Mouse (Mus musculus): ENCODE results near the gene Lrrc37a. TPM values are rescaled to one million over a fixed set of nuclear protein-coding genes. Genes with fewer than 3 reads are reported as not detected.
"Not testable (repeated sequence)": the region's sequence is repeated elsewhere in the genome, so short reads cannot be mapped to it uniquely, and the experiment has no call there.

Gene Lrrc37a
- polyA plus RNA-seq, 1 experiment from 2014 or later: not detected

GRCm38 (mm10) chr11:103411981-103412949 lies 92.1 kb downstream of the Lrrc37a start, which contains the start of gene Plekhm1:
Gene Plekhm1, minus strand, starts transcription at chr11:103412687.
- Histone ChIP-seq H3K27ac (no peak within 1 kb of the TSS), H3K4me2 (replicated peaks) (peak within 1 kb of the TSS; percentile 79), H3K4me1 (peaks cover 15% of the 10 kb centered on the region), H3K9ac (peak within 1 kb of the TSS; percentile 75), H3K4me3 (peak within 1 kb of the TSS; percentile 84), H3K27me3 (replicated peaks) (0 out of 2 replicates have a peak, but pooled peaks cover 3% of the 10 kb centered on the region), H3K9me3 (no peaks in the 10 kb centered on the region), H3K36me3 (peaks cover 4% of the 10 kb centered on the region; the same call in 1 of the 2 replicates)
- under 1% methylated on average over 67 of the region's 67 CpGs for WGBS
- peak; percentile 99 for ATAC-seq (ENCODE audit: low FRiP score, low read depth)

- WGBS: 74% methylated on average over 1 of the region's 1 CpGs
- ATAC-seq (ENCODE audit: low FRiP score, low read depth): no peak
- Histone ChIP-seq H3K27ac (no peak overlapping the region), H3K4me2 (replicated peaks) (peak overlapping the region; percentile 79), H3K27me3 (replicated peaks) (0 out of 2 replicates have a peak, but pooled peaks cover 3% of the 10 kb centered on the region), H3K9ac (no peak overlapping the region), H3K4me1 (peaks cover 15% of the 10 kb centered on the region), H3K36me3 (peaks cover 4% of the 10 kb centered on the region), H3K9me3 (no peaks in the 10 kb centered on the region), H3K4me3 (no peak overlapping the region)
Measured at GRCm38 (mm10) chr11:103411301-103411700, 93.1 kb downstream of the Lrrc37a start.

GRCm38 (mm10) chr11:103408880-103409279 lies 95.5 kb downstream of the Lrrc37a start:
- no peak for ATAC-seq (ENCODE audit: low FRiP score, low read depth)
- peaks cover 4% of the 10 kb centered on the region for H3K36me3 ChIP-seq
- WGBS: 90% methylated on average over 13 of the region's 13 CpGs

GRCm38 (mm10) chr11:103407136-103407535 lies 97.3 kb downstream of the Lrrc37a start:
- H3K27me3 ChIP-seq (replicated peaks); H3K4me3 ChIP-seq; H3K9me3 ChIP-seq; H3K4me1 ChIP-seq; H3K4me2 ChIP-seq (replicated peaks); H3K9ac ChIP-seq; ATAC-seq (ENCODE audit: low FRiP score, low read depth); H3K27ac ChIP-seq: not testable (repeated sequence)
- peaks cover 17% of the 10 kb centered on the region for H3K36me3 ChIP-seq
- WGBS: 69% methylated on average over 5 of the region's 5 CpGs

More at GRCm38 (mm10) chr11:103408880-103409279, 95.5 kb downstream of the Lrrc37a start:
- H3K9ac ChIP-seq: no peak overlapping the region
- no peaks in the 10 kb centered on the region for H3K9me3 ChIP-seq
- H3K4me2 ChIP-seq (replicated peaks): no peak overlapping the region
- H3K27me3 ChIP-seq (replicated peaks): no peaks in the 10 kb centered on the region
- H3K4me1 ChIP-seq: peaks cover 15% of the 10 kb centered on the region
- H3K4me3 ChIP-seq: no peak overlapping the region
- H3K27ac ChIP-seq: no peak overlapping the region

- H3K36me3 ChIP-seq: peaks cover 17% of the 10 kb centered on the region
- H3K27ac ChIP-seq: no peak overlapping the region
- no peak overlapping the region for H3K4me3 ChIP-seq
- no peaks in the 10 kb centered on the region for H3K27me3 ChIP-seq (replicated peaks)
- H3K4me2 ChIP-seq (replicated peaks): no peak overlapping the region
- WGBS: 84% methylated on average over 7 of the region's 7 CpGs
- H3K9me3 ChIP-seq: no peaks in the 10 kb centered on the region
- peaks cover 4% of the 10 kb centered on the region for H3K4me1 ChIP-seq
- no peak overlapping the region for H3K9ac ChIP-seq
- ATAC-seq (ENCODE audit: low FRiP score, low read depth): no peak
Measured at GRCm38 (mm10) chr11:103406551-103406950, 97.8 kb downstream of the Lrrc37a start.

GRCm38 (mm10) chr11:103405814-103406213 lies 98.6 kb downstream of the Lrrc37a start:
- whole genome bisulfite sequencing: 95% methylated on average over 1 of the region's 1 CpGs
- H3K4me1 ChIP-seq: no peaks in the 10 kb centered on the region

GRCm38 (mm10) chr11:103404618-103405017 lies 99.8 kb downstream of the Lrrc37a start:
- Histone ChIP-seq H3K4me1 (no peaks in the 10 kb centered on the region), H3K27ac (no peak overlapping the region), H3K4me3 (no peak overlapping the region), H3K9me3 (no peaks in the 10 kb centered on the region), H3K4me2 (replicated peaks) (no peak overlapping the region), H3K36me3 (peaks cover 19% of the 10 kb centered on the region), H3K27me3 (replicated peaks) (no peaks in the 10 kb centered on the region), H3K9ac (no peak overlapping the region)
- ATAC-seq (ENCODE audit: low FRiP score, low read depth): no peak

More at GRCm38 (mm10) chr11:103405814-103406213, 98.6 kb downstream of the Lrrc37a start:
- H3K4me3 ChIP-seq: no peak overlapping the region
- H3K9me3 ChIP-seq: no peaks in the 10 kb centered on the region
- no peak for ATAC-seq (ENCODE audit: low FRiP score, low read depth)
- H3K4me2 ChIP-seq (replicated peaks): no peak overlapping the region
- no peak overlapping the region for H3K9ac ChIP-seq
- H3K27ac ChIP-seq: no peak overlapping the region
- no peaks in the 10 kb centered on the region for H3K27me3 ChIP-seq (replicated peaks)
- H3K36me3 ChIP-seq: peaks cover 19% of the 10 kb centered on the region

GRCm38 (mm10) chr11:103403776-103404175 lies 100.6 kb downstream of the Lrrc37a start:
- H3K36me3 ChIP-seq: peaks cover 15% of the 10 kb centered on the region
- H3K9me3 ChIP-seq: no peaks in the 10 kb centered on the region
- no peak overlapping the region for H3K27ac ChIP-seq
- no peak overlapping the region for H3K4me3 ChIP-seq
- no peak for ATAC-seq (ENCODE audit: low FRiP score, low read depth)
- no peak overlapping the region for H3K9ac ChIP-seq
- 65% methylated on average over 4 of the region's 4 CpGs for WGBS
- no peaks in the 10 kb centered on the region for H3K27me3 ChIP-seq (replicated peaks)
- no peaks in the 10 kb centered on the region for H3K4me1 ChIP-seq
- H3K4me2 ChIP-seq (replicated peaks): no peak overlapping the region

- H3K4me2 ChIP-seq (replicated peaks): no peak overlapping the region
- H3K9me3 ChIP-seq: no peaks in the 10 kb centered on the region
- no peaks in the 10 kb centered on the region for H3K4me1 ChIP-seq
- no peaks in the 10 kb centered on the region for H3K27me3 ChIP-seq (replicated peaks)
- H3K4me3 ChIP-seq: no peak overlapping the region
- WGBS: 95% methylated on average over 5 of the region's 5 CpGs
- H3K36me3 ChIP-seq: peaks cover 15% of the 10 kb centered on the region
- H3K9ac ChIP-seq: no peak overlapping the region
- ATAC-seq (ENCODE audit: low FRiP score, low read depth): no peak
- H3K27ac ChIP-seq: no peak overlapping the region
Measured at GRCm38 (mm10) chr11:103402738-103403137, 101.7 kb downstream of the Lrrc37a start.

- 73% methylated on average over 2 of the region's 2 CpGs for WGBS
- Histone ChIP-seq H3K27ac (no peak overlapping the region), H3K27me3 (replicated peaks) (no peaks in the 10 kb centered on the region), H3K36me3 (peaks cover 15% of the 10 kb centered on the region), H3K4me3 (no peak overlapping the region), H3K9ac (no peak overlapping the region), H3K4me1 (no peaks in the 10 kb centered on the region), H3K4me2 (replicated peaks) (no peak overlapping the region), H3K9me3 (no peaks in the 10 kb centered on the region)
- no peak for ATAC-seq (ENCODE audit: low FRiP score, low read depth)
Measured at GRCm38 (mm10) chr11:103402198-103402597, 102.2 kb downstream of the Lrrc37a start.

Data from neural tube, embryonic 12.5 days (tissue).